Mouse (Mus musculus) stomach, embryonic 14.5 days (tissue): Measurements from ENCODE around the gene Cmtm4. TPM values are rescaled to one million over a fixed set of nuclear protein-coding genes. Genes with fewer than 3 reads are reported as not detected.

Source experiments
- ATAC-seq: fragments of 200-750 bp; cut with Nextera tagmentation; 2 replicates; pipeline ENCODE4 v1.8.0; 2017; ENCODE audit warnings: low read depth, moderate TSS enrichment; ENCODE audit not compliant: insufficient number of reproducible peaks, insufficient read depth, low FRiP score
- H3K27ac ChIP-seq: fragments of 300-500 bp; sonication (generic); 2 replicates; pipeline ENCODE4 v1.5.1; 2014; ENCODE audit warnings: mild to moderate bottlenecking, low read length, moderate library complexity, mixed read lengths
- H3K27me3 ChIP-seq: fragments of 300-500 bp; sonication (generic); 2 replicates; pipeline ENCODE4 v1.6.1; 2014; ENCODE audit warnings: low read length, control low read depth, mixed read lengths; ENCODE audit not compliant: control insufficient read depth, insufficient read depth
- H3K36me3 ChIP-seq: fragments of 300-500 bp; sonication (generic); 2 replicates; pipeline ENCODE4 v1.6.1; 2014; ENCODE audit warnings: mild to moderate bottlenecking, control low read depth, low read length, moderate library complexity, mixed read lengths; ENCODE audit not compliant: control insufficient read depth, insufficient read depth
- H3K4me1 ChIP-seq: fragments of 300-500 bp; sonication (generic); 2 replicates; pipeline ENCODE4 v1.6.1; 2014; ENCODE audit warnings: low read length, control low read depth, mixed read lengths; ENCODE audit not compliant: control insufficient read depth, insufficient read depth
- H3K4me2 ChIP-seq: fragments of 300-500 bp; sonication (generic); replicated peaks from 2 replicates; pipeline ENCODE4 v1.6.1; 2014; ENCODE audit warnings: low read depth, low read length, control low read depth
- H3K4me3 ChIP-seq: fragments of 300-500 bp; sonication (generic); 2 replicates; pipeline ENCODE4 v1.5.1; 2014; ENCODE audit warnings: low read depth, low read length, control low read depth
- H3K9ac ChIP-seq: fragments of 300-500 bp; sonication (generic); replicated peaks from 2 replicates; pipeline ENCODE4 v1.6.1; 2014; ENCODE audit warnings: low read depth, mild to moderate bottlenecking, control low read depth, low read length, moderate library complexity, mixed read lengths
- H3K9me3 ChIP-seq: fragments of 300-500 bp; sonication (generic); 2 replicates; pipeline ENCODE4 v1.6.1; 2016; ENCODE audit warnings: low read depth, low read length, control low read depth; ENCODE audit not compliant: control insufficient read depth
- WGBS: fragments of 180-500 bp; shearing (Covaris S2); extraction: QIAGEN DNeasy Blood & Tissue Kit; methylation state at CpG from one replicate; pipeline ENCODE4 v1.1.7; 2014; 5-methylcytosine and 5-hydroxymethylcytosine counted together
- polyA plus RNA-seq: library from polyadenylated mRNA; unstranded; fragments of >200 nt; fragmentation: Nextera tagmentation; extraction: Ambion mirVana; gene quantifications from 2 replicates; pipeline ENCODE4 v1.2.1, GENCODE M21; 2014

Cmtm4 gene
- polyA plus RNA-seq, 1 experiment from 2014 or later: 6.4 TPM

- ATAC-seq: no peak
Measured at GRCm38 (mm10) chr8:104436591-104436990, 41.0 kb upstream of the Cmtm4 start.

GRCm38 (mm10) chr8:104436038-104436437 is 40.4 kb upstream of the Cmtm4 start:
- WGBS: 37% methylated on average over 12 of the region's 12 CpGs
- Histone ChIP-seq H3K9ac (no peak overlapping the region), H3K4me1 (peaks cover 4% of the 10 kb centered on the region; the same call in 1 of the 2 replicates), H3K36me3 (peaks cover 80% of the 10 kb centered on the region), H3K9me3 (no peaks in the 10 kb centered on the region), H3K4me3 (no peak overlapping the region), H3K27me3 (no peaks in the 10 kb centered on the region), H3K4me2 (no peak overlapping the region), H3K27ac (peak overlapping the region; percentile 39; the same call in 1 of the 2 replicates)
- ATAC-seq: peak; percentile 81; the same call in 1 of the 2 replicates

More at GRCm38 (mm10) chr8:104436591-104436990, 41.0 kb upstream of the Cmtm4 start:
- peaks cover 8% of the 10 kb centered on the region; the same call in 1 of the 2 replicates for H3K4me1 ChIP-seq
- no peaks in the 10 kb centered on the region for H3K27me3 ChIP-seq
- 92% methylated on average over 4 of the region's 4 CpGs for WGBS
- H3K4me3 ChIP-seq: no peak overlapping the region
- no peak overlapping the region for H3K9ac ChIP-seq
- H3K27ac ChIP-seq: peak overlapping the region; percentile 39; the same call in 1 of the 2 replicates
- no peaks in the 10 kb centered on the region for H3K9me3 ChIP-seq
- peaks cover 74% of the 10 kb centered on the region for H3K36me3 ChIP-seq
- H3K4me2 ChIP-seq: no peak overlapping the region

GRCm38 (mm10) chr8:104434826-104435354 is 39.3 kb upstream of the Cmtm4 start:
- Histone ChIP-seq H3K9ac (no peak overlapping the region), H3K9me3 (no peaks in the 10 kb centered on the region), H3K27ac (no peak overlapping the region), H3K4me3 (no peak overlapping the region), H3K4me1 (peaks cover 3% of the 10 kb centered on the region; the same call in 1 of the 2 replicates), H3K4me2 (no peak overlapping the region), H3K27me3 (no peaks in the 10 kb centered on the region), H3K36me3 (peaks cover 83% of the 10 kb centered on the region)
- 86% methylated on average over 18 of the region's 18 CpGs for WGBS
- no peak for ATAC-seq

GRCm38 (mm10) chr8:104434275-104434674 is 38.7 kb upstream of the Cmtm4 start:
- Histone ChIP-seq H3K9me3 (no peaks in the 10 kb centered on the region), H3K9ac (no peak overlapping the region), H3K4me3 (no peak overlapping the region), H3K4me1 (peaks cover 3% of the 10 kb centered on the region; the same call in 1 of the 2 replicates), H3K36me3 (peaks cover 81% of the 10 kb centered on the region), H3K27ac (no peak overlapping the region), H3K27me3 (no peaks in the 10 kb centered on the region), H3K4me2 (no peak overlapping the region)
- ATAC-seq: peak; percentile 37; the same call in 1 of the 2 replicates
- WGBS: 88% methylated on average over 4 of the region's 4 CpGs

GRCm38 (mm10) chr8:104433191-104433842 is 37.7 kb upstream of the Cmtm4 start:
- ATAC-seq: no peak
- 91% methylated on average over 5 of the region's 5 CpGs for WGBS
- Histone ChIP-seq H3K27me3 (no peaks in the 10 kb centered on the region), H3K9ac (no peak overlapping the region), H3K27ac (no peak overlapping the region), H3K4me3 (no peak overlapping the region), H3K36me3 (peaks cover 81% of the 10 kb centered on the region), H3K4me2 (no peak overlapping the region), H3K9me3 (no peaks in the 10 kb centered on the region), H3K4me1 (peaks cover 3% of the 10 kb centered on the region; the same call in 1 of the 2 replicates)

- no peak overlapping the region for H3K27ac ChIP-seq
- ATAC-seq: no peak
- 99% methylated on average over 6 of the region's 6 CpGs for WGBS
- no peaks in the 10 kb centered on the region for H3K9me3 ChIP-seq
- H3K36me3 ChIP-seq: peaks cover 83% of the 10 kb centered on the region
- H3K9ac ChIP-seq: no peak overlapping the region
- no peak overlapping the region for H3K4me2 ChIP-seq
- no peak overlapping the region for H3K4me3 ChIP-seq
- no peaks in the 10 kb centered on the region for H3K27me3 ChIP-seq
- H3K4me1 ChIP-seq: peaks cover 3% of the 10 kb centered on the region; the same call in 1 of the 2 replicates
Measured at GRCm38 (mm10) chr8:104432656-104433055, 37.0 kb upstream of the Cmtm4 start.

- whole genome bisulfite sequencing: 86% methylated on average over 7 of the region's 7 CpGs
- Histone ChIP-seq H3K9me3 (no peaks in the 10 kb centered on the region), H3K27me3 (no peaks in the 10 kb centered on the region), H3K4me2 (no peak overlapping the region), H3K4me1 (peaks cover 3% of the 10 kb centered on the region; the same call in 1 of the 2 replicates), H3K9ac (no peak overlapping the region), H3K36me3 (peaks cover 82% of the 10 kb centered on the region), H3K27ac (no peak overlapping the region), H3K4me3 (no peak overlapping the region)
- no peak for ATAC-seq
Measured at GRCm38 (mm10) chr8:104430230-104430629, 34.6 kb upstream of the Cmtm4 start.

- ATAC-seq: no peak
- no peaks in the 10 kb centered on the region for H3K9me3 ChIP-seq
- WGBS: 93% methylated on average over 13 of the region's 13 CpGs
- H3K4me1 ChIP-seq: no peaks in the 10 kb centered on the region
- H3K4me2 ChIP-seq: no peak overlapping the region
- no peak overlapping the region for H3K4me3 ChIP-seq
- no peaks in the 10 kb centered on the region for H3K27me3 ChIP-seq
- H3K9ac ChIP-seq: no peak overlapping the region
- no peak overlapping the region for H3K27ac ChIP-seq
- peaks cover 87% of the 10 kb centered on the region for H3K36me3 ChIP-seq
Measured at GRCm38 (mm10) chr8:104427703-104428102, 32.1 kb upstream of the Cmtm4 start.
